Mouse (Mus musculus): ENCODE results near the gene Coq8a. TPM values are rescaled to one million over a fixed set of nuclear protein-coding genes. Genes with fewer than 3 reads are reported as not detected.

Gene Coq8a
- total RNA-seq, 4 experiments from 2014 or later = 923 to 1,131 (median 957) TPM

DNA sequence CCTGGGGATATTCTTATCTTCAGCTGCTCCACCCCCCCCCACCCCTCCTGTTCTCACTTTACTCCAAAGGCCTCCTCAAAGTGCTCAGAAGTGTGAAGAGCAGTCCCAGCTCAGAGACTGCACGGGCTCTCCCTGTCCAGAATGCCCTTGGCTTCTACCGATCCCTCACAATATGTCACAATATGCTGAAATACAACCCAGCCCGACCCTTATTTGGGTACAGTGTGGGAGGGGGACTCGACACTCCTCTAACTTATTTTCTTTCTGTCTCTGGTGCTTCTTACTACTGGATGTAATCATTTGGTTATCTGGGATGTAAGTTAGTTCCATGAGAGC, 281 bp upstream of the Coq8a start:
- no peak for DNase-seq (ENCODE audit: low spot score)

DNA sequence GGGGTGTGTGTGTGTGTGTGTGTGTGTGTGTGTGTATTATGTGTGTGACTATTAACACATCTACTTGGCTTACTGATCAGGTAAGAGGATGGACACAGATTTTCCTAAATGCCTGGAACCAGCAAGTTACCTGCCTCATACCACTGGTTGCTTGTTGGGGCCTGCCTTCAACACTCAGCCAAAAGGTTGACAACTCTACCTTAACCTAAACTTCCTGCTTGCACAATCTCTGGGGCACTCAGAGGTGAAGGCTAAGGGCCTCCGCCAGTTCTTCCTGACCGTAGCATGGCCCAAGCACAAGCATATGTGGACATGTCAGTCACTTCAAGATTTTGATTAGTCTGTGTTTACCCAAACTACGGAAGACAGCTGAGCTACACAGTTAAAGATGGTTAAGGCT, 1.4 kb downstream of the Coq8a start:
- DNase-seq (ENCODE audit: low spot score) = no peak

DNA sequence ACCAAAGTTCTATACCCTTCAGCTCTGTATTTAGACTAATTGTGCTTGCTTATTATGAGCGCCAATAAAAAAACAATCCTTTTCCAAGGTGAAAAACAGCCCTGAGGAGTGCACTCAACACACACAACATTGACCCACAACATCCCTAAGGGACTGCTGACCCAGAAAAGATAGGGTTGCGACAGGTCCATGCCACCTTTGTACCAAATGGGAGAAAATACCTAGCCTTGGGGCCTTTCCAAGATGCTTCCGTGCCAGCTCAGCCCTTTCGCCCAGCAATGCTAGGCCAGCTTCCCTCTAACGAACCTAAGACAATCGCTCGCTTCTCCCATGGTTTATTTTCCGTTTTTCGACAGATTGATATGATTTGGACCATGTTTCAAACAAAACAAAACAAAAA, 2.9 kb downstream of the Coq8a start:
- DNase-seq (ENCODE audit: low spot score) = no peak

DNA sequence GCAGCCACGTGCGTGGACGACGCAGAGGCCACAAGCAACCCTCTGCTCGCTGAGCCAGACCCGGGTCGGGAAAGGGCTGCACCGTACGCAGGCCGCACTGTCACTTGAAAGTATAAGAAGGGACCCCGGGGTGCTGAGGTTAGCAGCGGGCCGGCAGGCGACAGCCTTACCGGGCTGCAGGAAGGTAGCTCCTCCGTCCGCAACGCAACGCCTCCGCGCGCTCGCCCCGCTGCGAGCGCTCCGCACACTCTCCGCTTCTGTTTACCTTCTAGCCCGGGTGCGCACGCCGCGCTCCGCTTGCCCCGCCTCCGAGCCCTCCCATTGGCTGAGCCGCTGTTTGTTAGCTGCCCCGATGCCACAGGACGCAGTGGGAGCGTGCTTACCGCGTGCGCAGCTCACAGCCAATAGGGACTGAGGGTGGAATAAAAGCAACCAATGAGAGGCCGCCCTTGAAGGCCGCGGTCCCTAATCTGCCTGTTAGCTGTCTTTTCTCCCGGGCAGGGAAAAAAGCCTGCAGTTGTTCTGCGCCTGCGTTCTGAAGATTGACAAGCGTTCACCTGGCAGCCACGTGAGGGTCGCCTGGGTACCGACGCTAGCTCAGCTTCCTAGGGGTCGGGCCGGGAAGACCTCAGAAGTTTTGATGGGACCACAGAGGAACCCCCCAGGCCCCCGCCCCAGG, 3.6 kb downstream of the Coq8a start:
- peak; percentile 97 for DNase-seq (ENCODE audit: low spot score)

DNA sequence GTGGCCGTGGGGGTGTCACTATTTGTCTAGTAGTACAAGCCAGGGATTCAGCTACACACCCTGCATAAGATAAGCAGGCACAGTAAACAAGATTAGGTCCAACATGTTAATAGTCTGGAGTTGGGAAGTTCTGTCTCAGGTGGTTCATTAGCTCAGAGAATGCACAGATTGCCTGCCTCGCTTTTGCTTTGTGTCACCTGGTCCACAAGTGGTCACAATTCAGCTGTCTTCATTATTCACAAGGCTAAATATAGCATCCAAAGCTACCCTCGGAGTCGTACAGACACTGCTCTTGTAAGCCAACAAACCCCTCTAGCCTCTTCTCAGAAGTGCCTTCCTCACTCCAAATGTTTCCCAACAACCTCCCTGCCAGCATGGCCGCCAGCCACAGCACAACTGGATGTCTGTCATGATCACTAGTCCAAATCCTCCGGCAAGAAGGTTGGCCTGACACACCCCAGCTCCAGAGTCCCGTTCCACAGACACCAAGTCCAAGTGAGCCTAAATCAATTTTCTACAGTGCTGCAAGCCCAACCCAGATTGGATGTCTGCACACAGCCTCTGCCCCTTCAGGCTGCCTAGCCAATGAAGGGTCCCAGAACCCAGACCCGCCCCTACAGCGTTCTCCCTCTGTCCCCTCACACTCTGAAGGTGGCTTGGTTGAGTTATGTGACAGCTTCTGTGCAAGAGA, 4.5 kb downstream of the Coq8a start:
- peak; percentile 53 for DNase-seq (ENCODE audit: low spot score)

DNA sequence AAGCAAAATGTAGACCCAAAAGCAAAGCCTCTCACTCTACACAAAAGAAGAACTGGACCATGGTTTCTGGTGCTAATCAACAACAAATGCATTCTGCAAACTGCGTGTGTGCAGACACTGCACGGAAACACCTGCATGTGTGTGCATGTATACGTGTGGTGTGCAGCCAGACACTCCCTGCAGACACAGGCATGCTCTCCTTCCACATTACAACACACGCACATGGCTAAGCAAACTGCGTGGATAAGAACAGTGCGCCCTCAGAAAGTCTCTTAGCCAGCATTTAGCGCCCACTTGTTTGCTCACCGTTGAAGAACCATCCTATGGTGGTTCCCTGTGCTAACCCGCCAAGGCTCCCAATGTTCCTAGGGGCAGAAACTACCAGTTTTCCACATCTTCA, 5.4 kb downstream of the Coq8a start:
- DNase-seq (ENCODE audit: low spot score) = no peak

DNA sequence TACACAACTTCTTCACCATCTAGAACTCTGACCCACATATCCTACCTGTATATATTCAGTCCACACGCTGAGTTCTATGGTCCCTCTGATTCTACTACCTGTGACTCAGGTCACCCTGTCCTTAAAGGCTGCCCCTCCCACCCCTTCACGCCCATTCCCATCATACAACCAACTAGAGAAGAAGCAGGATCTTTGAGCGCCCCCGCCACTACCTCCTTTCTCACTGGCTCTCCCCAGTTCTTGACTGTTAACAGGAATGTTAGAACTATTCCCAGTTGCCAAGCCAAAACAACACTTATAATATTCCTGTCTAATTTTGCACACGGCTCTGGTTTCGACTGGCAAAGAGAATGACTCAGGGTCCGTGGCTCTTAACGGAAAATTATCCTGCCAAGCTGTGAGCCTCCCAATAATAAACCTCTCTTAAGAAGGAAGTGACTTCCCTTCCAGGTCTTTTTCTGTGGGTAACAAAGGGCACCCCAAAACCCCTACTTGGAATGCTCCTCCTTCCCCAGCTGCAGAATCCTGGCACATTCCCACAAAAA, 5.9 kb downstream of the Coq8a start:
- no peak for DNase-seq (ENCODE audit: low spot score)

DNA sequence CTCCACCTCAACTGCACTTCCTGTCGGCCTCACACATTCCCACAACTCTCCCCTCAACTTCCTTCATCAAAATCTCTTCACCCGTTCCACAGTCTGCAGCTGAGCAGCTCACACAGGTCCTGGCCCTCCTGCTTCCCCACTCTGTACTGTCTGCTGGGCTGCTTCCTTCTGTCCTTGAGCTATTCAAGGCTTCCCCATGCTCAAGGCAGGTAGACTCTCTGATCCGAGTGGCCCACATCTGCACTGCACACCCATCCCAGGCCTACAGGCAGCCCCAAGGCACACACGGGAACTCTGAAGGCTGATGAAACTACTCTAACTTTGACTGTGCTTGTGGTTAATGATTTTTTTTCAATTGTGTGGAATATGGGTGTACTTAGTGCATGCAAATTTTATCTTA, 6.5 kb downstream of the Coq8a start:
- DNase-seq (ENCODE audit: low spot score) = no peak

DNA sequence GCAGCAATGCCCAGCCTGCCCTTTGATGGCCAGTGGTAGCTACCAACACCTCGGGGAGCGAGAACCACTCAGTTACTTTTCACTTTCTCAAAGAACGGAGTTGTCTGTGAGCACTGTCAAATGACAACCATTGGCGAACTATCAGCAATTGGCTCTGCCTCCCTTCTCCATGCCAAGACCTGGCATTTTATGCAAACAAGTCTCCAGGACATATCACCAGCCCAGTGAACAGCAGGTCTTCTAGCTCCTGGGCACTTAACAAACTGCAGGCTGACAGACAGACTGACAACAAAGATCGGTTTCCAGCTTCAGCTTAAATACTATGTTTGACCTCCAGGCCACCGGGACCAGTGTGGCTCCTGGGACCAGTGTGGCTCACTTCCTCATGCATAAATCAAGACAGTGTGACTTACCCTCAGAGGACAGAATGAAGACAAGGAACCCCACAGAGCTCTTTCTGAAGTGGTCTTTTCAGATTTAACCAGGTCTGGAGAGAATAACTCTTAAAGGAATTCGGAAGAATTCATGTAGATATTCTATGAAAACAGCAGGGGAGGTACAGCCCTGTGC, 7.7 kb downstream of the Coq8a start:
- no peak for DNase-seq (ENCODE audit: low spot score)

DNA sequence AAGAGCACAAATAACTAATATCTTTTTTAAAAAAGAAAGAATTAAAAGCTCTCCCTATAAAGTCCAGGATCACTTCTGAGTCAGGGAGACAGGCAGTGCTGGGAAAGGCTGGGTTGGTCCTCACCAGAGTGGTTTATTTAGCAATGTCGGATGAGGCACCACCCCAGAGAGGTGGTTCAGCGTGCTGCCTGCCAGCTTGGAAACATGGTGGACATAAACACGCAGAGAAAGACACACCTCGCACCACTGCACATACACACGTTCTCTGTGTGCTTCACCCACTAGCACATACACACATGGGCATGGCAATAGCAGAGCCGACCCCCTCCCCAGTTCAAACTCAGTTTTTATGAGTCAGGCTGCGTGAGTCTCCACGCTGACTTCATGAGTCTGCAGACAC, 8.3 kb downstream of the Coq8a start:
- no peak for DNase-seq (ENCODE audit: low spot score)

DNA sequence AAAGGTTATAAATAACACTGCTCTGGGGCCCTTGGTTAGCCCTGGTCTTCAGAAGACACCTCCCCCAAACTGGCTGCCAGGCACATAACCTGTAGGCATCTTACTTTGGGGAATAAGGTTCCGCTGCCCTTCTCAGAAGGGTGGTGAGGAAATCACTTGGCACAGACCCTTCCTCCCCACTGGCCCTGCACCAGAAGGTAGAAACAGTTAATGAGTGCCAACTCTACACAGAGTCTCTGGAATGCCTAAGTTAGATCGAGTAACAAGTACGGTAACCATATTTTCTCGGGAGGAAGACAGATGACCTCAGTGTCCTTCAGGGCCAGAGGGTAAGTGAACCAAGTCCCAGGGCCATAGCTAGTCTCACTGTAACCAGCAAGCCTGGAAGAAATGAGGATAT, 10.5 kb downstream of the Coq8a start:
- no peak for DNase-seq (ENCODE audit: low spot score)

DNA sequence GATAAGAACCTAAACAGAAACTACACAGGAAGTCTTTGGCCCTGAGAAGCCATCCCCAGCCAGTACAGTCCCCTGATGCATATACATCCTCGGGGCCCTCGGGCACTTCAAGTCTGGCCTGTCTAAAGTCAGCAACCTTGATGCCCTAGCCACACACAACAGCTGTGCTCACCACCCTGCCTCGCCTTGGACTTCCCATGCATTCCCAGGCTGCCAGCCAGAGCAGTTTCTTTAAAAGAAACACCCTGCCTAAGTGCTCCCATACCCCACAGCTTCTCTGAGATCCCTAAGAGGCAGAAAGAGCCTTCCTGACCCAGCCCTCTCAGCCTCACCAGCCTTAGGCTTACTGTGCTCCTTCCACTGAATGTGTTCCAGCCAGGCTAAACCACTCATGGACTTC, 13.0 kb downstream of the Coq8a start:
- DNase-seq (ENCODE audit: low spot score) = no peak

DNA sequence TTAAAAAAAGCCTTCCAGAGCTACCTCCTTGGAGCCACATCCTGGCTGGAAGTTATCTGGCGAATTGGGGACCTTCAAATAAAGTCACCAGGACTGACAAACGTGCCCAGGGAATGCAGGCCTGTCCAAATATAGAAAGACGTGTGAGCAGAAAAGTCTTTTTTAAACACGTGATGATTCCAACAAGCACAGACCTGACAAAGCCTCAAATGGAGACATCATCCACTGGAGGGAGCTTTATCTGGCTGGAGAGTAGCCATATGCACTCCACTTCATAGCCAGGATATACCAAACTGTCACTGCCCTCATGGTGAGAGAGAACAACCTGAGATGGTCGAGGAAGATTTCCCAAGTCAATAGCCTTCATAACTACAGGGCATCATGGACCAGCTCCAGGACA, 13.5 kb downstream of the Coq8a start:
- DNase-seq (ENCODE audit: low spot score) = peak; percentile 47

DNA sequence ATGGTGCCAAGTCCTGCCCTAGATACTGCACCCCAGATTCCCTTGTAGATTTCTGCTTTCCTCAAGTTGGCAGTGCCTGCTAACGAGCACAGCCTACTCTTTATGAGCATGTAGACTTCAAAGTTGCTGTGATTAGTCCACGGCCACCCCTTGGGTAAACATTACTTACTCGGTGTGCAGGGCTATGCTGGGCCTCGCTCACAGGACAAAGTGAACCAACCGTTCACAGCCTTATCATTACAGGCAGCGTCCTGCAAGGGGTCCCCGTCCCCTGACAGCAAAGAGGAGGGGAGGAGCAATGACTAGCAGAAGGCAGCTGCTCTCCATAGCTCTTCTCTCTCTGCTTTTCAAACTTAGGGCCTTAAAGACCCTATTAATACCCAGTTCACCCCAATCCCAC, 14.6 kb downstream of the Coq8a start:
- DNase-seq (ENCODE audit: low spot score) = no peak

DNA sequence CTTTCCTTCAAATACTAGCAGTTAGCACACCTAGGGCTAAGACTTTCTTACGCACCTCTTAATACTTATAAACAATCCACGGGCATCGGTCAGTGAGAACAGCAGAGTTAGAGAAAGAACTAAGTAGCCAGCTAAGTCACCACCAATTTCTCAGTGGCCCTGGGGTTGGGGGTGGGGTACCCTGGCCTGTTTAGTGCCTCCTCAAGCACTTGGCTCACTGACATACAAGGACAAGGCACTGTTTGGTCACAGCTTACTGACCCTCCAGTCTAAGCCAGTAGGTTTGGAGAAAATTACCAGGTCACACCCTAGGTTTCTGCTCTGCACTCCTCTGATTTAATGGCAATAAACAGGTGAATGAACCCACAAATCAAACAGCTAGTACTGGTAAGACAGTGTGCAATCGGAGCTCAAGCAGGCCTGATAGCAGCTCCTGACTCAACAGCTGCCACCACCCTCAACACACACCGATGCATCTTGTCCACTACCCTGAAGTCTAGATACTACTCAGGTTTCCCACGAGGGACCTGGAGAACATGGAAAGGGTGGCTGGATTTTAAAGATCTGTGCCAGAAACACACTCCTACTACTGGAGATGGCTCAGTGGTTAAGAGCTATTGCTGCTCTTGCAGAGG, 15.8 kb downstream of the Coq8a start:
- DNase-seq (ENCODE audit: low spot score) = no peak

DNA sequence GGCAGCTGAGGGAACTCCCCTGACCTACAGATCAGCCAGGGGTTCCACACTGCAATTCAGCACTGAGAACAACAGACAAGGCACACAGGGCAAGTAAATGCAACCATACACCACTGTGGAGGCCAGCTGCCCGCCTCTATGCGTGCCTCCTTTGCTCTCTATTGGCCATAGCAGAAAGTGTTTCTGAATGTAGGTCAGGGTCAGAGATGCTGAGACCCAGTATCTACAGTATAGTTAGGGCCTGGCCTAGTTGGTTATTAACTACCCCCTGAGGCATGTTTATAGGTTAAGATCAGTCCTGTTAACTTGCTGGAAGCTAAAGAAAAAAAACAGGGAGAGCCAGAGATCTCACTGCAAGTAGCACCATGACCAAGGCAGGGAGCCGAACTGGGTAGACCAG, 16.7 kb downstream of the Coq8a start:
- DNase-seq (ENCODE audit: low spot score) = no peak

DNA sequence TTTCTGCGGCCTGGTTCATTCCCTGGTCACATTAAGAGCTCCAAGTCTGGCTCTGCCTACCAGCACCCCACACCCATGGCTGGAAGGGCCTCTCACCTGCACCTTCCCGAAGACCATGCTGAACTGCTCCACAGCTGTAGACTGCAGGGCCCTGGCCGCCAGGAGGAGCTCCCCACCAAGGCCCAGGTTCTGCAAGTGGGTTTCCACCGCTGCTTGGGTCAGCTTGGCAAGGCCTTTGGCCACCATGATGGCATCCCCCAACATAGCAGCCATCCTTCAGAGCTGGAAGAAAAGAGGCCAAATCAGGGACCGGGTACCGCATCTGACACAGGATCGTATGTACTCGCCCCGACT, 17.5 kb downstream of the Coq8a start:
- DNase-seq (ENCODE audit: low spot score) = no peak

DNA sequence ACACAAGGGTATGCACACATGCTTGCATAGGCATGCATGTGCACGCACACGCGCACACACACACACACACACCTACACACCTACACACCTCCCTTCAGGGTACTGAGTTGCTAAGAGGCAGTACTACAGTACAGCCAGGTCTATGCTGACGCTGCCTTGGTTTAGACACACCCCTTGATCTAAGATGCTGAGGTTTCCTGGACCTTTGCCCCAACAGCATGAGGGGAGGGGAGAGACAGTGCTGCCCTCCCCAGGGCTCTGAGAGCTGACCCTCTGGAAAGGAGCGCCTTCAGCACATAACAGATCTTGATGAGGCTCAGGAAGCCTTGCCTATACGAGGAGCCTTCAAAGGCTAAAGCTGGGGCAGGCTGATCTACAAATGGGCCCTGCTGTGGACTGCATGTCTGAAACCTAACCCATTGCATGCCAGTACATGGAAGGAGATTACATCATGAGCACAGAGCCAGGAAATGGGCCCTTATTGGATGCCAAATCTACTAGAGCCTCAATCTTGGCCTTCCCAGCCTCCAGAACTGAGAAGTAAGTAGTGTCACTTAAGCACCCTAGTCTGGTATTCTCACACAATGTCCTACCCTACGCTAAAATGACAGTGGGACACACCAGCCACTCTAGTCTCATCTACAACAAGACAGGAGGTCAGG, 18.0 kb downstream of the Coq8a start:
- DNase-seq (ENCODE audit: low spot score) = no peak

DNA sequence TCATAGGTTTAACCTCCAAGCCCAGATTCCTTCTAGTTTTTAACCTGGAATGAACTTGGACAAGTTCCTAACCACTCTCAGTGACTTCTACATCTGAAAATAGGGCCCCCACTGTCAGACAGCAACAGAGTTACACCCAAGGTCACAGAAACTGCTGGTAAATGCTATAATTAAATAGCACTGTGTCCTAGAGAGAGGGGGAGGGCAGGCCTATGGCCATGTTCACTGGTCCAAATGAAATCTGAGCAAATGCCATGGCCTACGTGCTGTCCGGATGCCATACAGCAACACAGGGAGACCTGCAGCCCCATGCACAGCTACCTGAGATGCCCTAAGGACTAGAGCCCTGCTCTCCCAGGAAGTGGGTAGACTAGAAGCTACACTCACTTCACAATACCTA, 19.6 kb downstream of the Coq8a start:
- no peak for DNase-seq (ENCODE audit: low spot score)

DNA sequence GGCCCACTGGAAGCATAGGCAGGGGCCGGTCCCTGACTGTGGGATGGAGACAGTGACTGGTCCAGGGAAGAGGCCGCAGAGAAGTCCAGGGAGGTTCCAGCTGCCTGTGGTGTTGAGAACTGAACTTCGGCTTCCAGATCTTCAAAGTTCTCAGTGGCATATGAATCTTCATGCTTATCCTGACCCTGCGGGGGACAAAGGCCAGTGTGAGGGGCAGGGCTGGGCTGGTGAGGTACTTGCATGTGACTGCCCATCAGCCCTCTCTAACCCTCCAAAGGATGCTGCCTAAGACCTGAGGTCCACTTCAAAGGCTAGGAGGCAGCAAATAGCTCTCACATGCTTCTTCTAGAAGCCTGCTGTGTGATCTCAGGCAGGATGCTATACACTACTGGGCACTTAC, 20.3 kb downstream of the Coq8a start:
- DNase-seq (ENCODE audit: low spot score) = no peak

DNA sequence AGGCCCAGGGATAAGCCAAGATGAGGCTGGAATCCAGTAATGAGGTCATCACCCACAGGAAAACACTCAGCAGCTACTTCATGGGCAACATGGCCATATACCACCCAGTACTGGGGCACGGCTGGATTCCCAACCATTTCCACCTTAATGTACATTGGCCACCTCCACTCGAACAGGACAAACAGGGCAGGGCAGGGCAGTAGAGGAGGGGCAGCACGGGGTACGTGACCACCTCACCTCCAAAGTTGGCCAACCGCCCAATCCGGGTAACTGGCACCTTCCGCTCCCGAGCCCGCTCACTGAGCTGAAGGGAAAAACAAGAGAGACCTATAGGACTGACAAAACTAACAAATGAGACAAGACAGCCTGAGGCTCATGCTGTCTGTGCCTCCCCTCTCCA, 21.1 kb downstream of the Coq8a start:
- DNase-seq (ENCODE audit: low spot score) = no peak

DNA sequence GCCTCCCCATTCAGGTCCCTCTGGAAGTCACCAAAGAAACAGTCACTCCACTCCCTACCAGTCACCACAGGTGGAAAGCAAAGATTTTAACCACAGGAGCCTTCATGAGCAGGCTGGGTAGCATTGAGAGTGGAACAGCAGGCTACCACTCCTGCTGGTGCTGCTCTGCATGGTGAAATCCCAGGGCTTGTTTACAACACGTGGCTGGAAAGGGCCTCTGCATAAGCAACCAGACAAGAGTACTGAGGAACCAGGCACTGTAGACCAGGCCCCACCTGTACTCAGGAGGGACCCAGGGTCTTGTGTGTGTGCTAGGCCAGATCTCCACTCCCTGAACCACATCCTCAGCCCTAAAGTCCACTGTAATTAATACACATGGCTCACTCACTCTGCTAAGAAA, 22.6 kb downstream of the Coq8a start:
- DNase-seq (ENCODE audit: low spot score) = no peak
